Mouse (Mus musculus): ENCODE measurements around the gene Npepps. TPM values are rescaled to one million over a fixed set of nuclear protein-coding genes. Genes with fewer than 3 reads are reported as not detected.

Gene Npepps
- polyA plus RNA-seq, 1 experiment from 2014 or later = 87.4 TPM

DNA sequence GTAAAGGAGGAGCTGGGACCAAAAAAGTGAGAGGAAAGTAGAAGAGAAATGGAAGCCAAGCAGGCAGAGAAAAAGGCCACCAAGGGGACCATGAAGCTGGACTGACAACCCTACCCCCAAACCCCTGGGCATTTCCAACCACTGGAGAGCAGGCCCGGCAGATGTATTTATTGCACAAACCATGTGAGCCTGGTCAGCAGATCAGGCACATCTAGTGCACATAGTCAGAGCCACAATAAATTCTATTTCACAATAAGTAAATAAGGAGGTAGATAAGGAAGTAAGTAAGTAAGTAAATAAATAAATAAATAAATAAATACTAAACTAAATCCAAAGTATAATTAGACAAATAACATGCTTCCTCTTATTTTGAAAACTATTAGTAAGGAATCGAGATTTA is 51.0 kb downstream of the Npepps start:
- no peak overlapping the region for H3K9ac ChIP-seq (ENCODE audit: low read length)
- H3K4me3 ChIP-seq (ENCODE audit: low read length) = no peak overlapping the region
- no peaks in the 10 kb centered on the region for H3K27me3 ChIP-seq (ENCODE audit: control insufficient read depth, insufficient read depth, low read length)
- peaks cover 52% of the 10 kb centered on the region for H3K36me3 ChIP-seq (ENCODE audit: control insufficient read depth, insufficient read depth)
- no peaks in the 10 kb centered on the region for H3K9me3 ChIP-seq (replicated peaks; ENCODE audit: control insufficient read depth, low read length)
- H3K4me2 ChIP-seq (ENCODE audit: low read depth, low read length) = no peak overlapping the region
- WGBS = 87% methylated on average over 2 of the region's 2 CpGs
- H3K4me1 ChIP-seq (ENCODE audit: control insufficient read depth, insufficient read depth, low read length) = no peaks in the 10 kb centered on the region
- ATAC-seq (replicated peaks; ENCODE audit: extremely low read depth, insufficient read depth, low FRiP score) = no peak
- H3K27ac ChIP-seq (ENCODE audit: low read length) = no peak overlapping the region

DNA sequence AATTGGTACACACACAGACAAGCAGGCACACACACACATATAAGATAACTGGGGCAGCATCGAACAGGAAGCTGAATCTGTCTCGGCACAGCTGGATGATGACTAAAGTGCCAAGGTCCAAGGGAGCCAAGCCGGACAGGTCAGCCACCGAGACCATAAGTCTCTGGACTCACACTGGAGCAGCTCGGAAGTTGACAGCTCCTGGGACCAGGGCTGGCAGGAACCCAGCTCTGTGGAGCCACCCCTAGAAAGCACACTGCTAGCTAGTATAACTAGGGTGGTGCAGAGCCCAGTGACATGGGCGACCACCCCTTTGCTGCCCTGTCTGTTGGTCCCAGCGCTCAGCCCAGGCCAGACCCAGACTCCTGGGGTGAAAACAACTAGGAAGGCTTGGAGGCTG is 51.5 kb downstream of the Npepps start:
- peaks cover 50% of the 10 kb centered on the region for H3K36me3 ChIP-seq (ENCODE audit: control insufficient read depth, insufficient read depth)
- WGBS = 91% methylated on average over 7 of the region's 7 CpGs
- no peak overlapping the region for H3K27ac ChIP-seq (ENCODE audit: low read length)
- no peak overlapping the region for H3K4me2 ChIP-seq (ENCODE audit: low read depth, low read length)
- H3K9me3 ChIP-seq (replicated peaks; ENCODE audit: control insufficient read depth, low read length) = no peaks in the 10 kb centered on the region
- H3K9ac ChIP-seq (ENCODE audit: low read length) = no peak overlapping the region
- no peak overlapping the region for H3K4me3 ChIP-seq (ENCODE audit: low read length)
- H3K27me3 ChIP-seq (ENCODE audit: control insufficient read depth, insufficient read depth, low read length) = no peaks in the 10 kb centered on the region
- ATAC-seq (replicated peaks; ENCODE audit: extremely low read depth, insufficient read depth, low FRiP score) = no peak
- H3K4me1 ChIP-seq (ENCODE audit: control insufficient read depth, insufficient read depth, low read length) = no peaks in the 10 kb centered on the region

DNA sequence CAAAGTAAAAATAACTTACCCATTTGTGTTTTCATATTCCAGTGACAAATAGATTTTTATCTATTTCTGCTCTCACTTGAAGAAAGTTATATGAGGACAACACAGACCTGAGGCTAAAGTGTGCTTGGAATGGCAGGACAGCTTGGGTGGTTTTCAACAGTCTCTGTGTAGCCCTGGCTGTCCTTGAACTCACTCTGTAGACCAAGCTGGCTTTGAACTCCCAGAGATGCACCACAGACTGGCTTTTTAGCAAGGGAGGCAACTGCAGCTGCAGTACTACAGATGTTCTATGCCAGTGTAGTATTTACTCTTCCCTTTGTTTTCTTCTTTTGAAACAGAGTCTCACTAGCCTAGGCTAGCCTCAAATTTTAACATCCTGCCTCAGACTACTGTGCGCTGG is 54.3 kb downstream of the Npepps start:
- Histone ChIP-seq H3K4me2 (ENCODE audit: low read depth, low read length) (no peak overlapping the region), H3K4me1 (ENCODE audit: control insufficient read depth, insufficient read depth, low read length) (no peaks in the 10 kb centered on the region), H3K9me3 (replicated peaks; ENCODE audit: control insufficient read depth, low read length) (no peaks in the 10 kb centered on the region), H3K36me3 (ENCODE audit: control insufficient read depth, insufficient read depth) (peaks cover 50% of the 10 kb centered on the region), H3K9ac (ENCODE audit: low read length) (no peak overlapping the region), H3K27ac (ENCODE audit: low read length) (no peak overlapping the region), H3K4me3 (ENCODE audit: low read length) (no peak overlapping the region), H3K27me3 (ENCODE audit: control insufficient read depth, insufficient read depth, low read length) (no peaks in the 10 kb centered on the region)
- WGBS = 95% methylated on average over 1 of the region's 1 CpGs
- no peak for ATAC-seq (replicated peaks; ENCODE audit: extremely low read depth, insufficient read depth, low FRiP score)

DNA sequence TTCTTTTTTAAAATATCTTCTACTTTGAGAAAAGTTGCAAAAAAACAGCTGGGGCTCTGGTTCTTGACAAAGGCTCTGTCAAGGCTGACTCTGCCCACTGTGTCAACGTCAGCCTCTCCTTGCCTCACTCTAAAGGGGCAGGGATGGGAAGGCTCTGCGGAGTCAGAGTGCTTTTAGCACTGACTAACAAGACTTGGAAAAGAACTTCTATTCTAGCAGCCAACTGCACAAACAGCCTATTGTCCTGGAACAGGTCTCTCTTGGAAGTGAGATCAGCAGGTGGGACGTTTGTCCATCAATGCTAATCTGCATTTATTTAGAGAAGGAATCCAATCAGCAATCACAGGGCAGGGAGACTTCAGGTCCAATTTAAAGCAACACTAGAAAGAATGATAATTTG is 57.0 kb downstream of the Npepps start:
- Histone ChIP-seq H3K36me3 (ENCODE audit: control insufficient read depth, insufficient read depth) (peaks cover 38% of the 10 kb centered on the region), H3K27ac (ENCODE audit: low read length) (no peak overlapping the region), H3K9ac (ENCODE audit: low read length) (no peak overlapping the region), H3K4me1 (ENCODE audit: control insufficient read depth, insufficient read depth, low read length) (peaks cover 9% of the 10 kb centered on the region), H3K4me2 (ENCODE audit: low read depth, low read length) (no peak overlapping the region), H3K9me3 (replicated peaks; ENCODE audit: control insufficient read depth, low read length) (no peaks in the 10 kb centered on the region), H3K27me3 (ENCODE audit: control insufficient read depth, insufficient read depth, low read length) (no peaks in the 10 kb centered on the region), H3K4me3 (ENCODE audit: low read length) (no peak overlapping the region)
- no peak for ATAC-seq (replicated peaks; ENCODE audit: extremely low read depth, insufficient read depth, low FRiP score)
- WGBS = 70% methylated on average over 3 of the region's 3 CpGs

DNA sequence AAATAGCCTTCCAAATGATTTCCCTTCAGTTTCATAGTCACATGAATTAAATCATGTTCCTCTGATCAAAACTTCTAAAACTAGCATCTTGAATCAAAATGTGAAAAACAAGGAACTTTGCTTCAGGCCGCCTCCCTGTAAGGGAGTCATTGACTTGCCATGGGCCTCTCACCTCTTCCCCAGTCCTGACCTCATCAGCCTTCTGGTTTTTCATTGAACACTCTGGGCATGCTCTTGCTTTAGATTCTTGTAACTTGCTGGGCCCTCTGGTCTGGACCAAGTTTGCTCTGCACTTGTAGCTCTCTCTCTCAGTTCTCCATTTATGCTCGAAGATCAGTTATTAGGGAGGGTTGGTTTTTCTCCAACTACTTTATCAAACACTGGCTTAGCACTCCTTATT is 58.8 kb downstream of the Npepps start:
- peaks cover 9% of the 10 kb centered on the region for H3K4me1 ChIP-seq (ENCODE audit: control insufficient read depth, insufficient read depth, low read length)
- no peaks in the 10 kb centered on the region for H3K27me3 ChIP-seq (ENCODE audit: control insufficient read depth, insufficient read depth, low read length)
- H3K36me3 ChIP-seq (ENCODE audit: control insufficient read depth, insufficient read depth) = peaks cover 48% of the 10 kb centered on the region
- no peak overlapping the region for H3K4me3 ChIP-seq (ENCODE audit: low read length)
- ATAC-seq (replicated peaks; ENCODE audit: extremely low read depth, insufficient read depth, low FRiP score) = no peak
- H3K9me3 ChIP-seq (replicated peaks; ENCODE audit: control insufficient read depth, low read length) = no peaks in the 10 kb centered on the region
- 97% methylated on average over 2 of the region's 2 CpGs for WGBS
- no peak overlapping the region for H3K9ac ChIP-seq (ENCODE audit: low read length)
- H3K27ac ChIP-seq (ENCODE audit: low read length) = no peak overlapping the region
- no peak overlapping the region for H3K4me2 ChIP-seq (ENCODE audit: low read depth, low read length)

DNA sequence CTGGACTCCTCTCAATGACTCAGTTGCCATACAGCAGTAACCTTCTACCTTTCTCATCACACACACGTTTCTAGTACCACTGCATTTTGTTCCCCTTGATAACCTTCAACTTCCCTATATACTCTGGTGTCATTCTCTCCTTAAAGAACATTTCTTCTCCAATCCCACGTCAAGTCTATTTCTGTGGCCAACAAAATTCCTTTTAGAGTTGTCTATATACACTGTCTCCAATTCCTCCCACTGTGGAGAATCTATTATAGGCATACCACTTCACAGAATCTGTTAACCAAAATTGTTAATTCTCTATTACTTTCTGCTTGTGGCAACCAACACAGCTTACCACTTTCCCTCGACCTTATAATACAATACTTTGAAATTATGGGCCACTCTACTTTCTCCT is 60.2 kb downstream of the Npepps start:
- no peak for ATAC-seq (replicated peaks; ENCODE audit: extremely low read depth, insufficient read depth, low FRiP score)
- H3K27me3 ChIP-seq (ENCODE audit: control insufficient read depth, insufficient read depth, low read length) = no peaks in the 10 kb centered on the region
- no peak overlapping the region for H3K27ac ChIP-seq (ENCODE audit: low read length)
- WGBS = 55% methylated on average over 3 of the region's 3 CpGs
- no peak overlapping the region for H3K4me3 ChIP-seq (ENCODE audit: low read length)
- no peaks in the 10 kb centered on the region for H3K9me3 ChIP-seq (replicated peaks; ENCODE audit: control insufficient read depth, low read length)
- H3K9ac ChIP-seq (ENCODE audit: low read length) = no peak overlapping the region
- H3K4me2 ChIP-seq (ENCODE audit: low read depth, low read length) = no peak overlapping the region
- peaks cover 9% of the 10 kb centered on the region for H3K4me1 ChIP-seq (ENCODE audit: control insufficient read depth, insufficient read depth, low read length)
- peaks cover 55% of the 10 kb centered on the region for H3K36me3 ChIP-seq (ENCODE audit: control insufficient read depth, insufficient read depth)

DNA sequence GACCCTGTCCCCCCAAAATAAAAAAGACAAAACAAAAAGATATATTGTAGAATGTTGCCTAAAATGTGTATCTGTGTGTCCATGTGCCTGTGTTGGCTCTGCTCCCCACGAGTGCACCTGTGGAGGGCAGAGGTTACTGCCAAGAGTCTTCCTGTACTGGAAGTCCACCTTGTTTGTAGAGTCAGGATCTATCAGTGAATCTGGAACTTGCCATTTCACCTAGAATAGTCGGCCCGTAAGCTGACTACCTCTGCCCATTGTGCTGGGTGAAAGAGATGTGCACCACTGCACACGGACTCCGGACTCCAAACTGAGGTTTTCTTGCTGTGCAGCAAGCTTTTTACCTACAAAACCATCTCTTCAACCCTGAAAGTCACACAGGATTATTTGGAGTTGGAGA is 66.0 kb downstream of the Npepps start:
- H3K4me2 ChIP-seq (ENCODE audit: low read depth, low read length) = no peak overlapping the region
- whole genome bisulfite sequencing = 96% methylated on average over 5 of the region's 5 CpGs
- no peaks in the 10 kb centered on the region for H3K9me3 ChIP-seq (replicated peaks; ENCODE audit: control insufficient read depth, low read length)
- H3K4me1 ChIP-seq (ENCODE audit: control insufficient read depth, insufficient read depth, low read length) = peaks cover under 1% of the 10 kb centered on the region
- no peak overlapping the region for H3K4me3 ChIP-seq (ENCODE audit: low read length)
- no peak for ATAC-seq (replicated peaks; ENCODE audit: extremely low read depth, insufficient read depth, low FRiP score)
- no peaks in the 10 kb centered on the region for H3K27me3 ChIP-seq (ENCODE audit: control insufficient read depth, insufficient read depth, low read length)
- no peak overlapping the region for H3K9ac ChIP-seq (ENCODE audit: low read length)
- no peak overlapping the region for H3K27ac ChIP-seq (ENCODE audit: low read length)
- peaks cover 74% of the 10 kb centered on the region for H3K36me3 ChIP-seq (ENCODE audit: control insufficient read depth, insufficient read depth)

DNA sequence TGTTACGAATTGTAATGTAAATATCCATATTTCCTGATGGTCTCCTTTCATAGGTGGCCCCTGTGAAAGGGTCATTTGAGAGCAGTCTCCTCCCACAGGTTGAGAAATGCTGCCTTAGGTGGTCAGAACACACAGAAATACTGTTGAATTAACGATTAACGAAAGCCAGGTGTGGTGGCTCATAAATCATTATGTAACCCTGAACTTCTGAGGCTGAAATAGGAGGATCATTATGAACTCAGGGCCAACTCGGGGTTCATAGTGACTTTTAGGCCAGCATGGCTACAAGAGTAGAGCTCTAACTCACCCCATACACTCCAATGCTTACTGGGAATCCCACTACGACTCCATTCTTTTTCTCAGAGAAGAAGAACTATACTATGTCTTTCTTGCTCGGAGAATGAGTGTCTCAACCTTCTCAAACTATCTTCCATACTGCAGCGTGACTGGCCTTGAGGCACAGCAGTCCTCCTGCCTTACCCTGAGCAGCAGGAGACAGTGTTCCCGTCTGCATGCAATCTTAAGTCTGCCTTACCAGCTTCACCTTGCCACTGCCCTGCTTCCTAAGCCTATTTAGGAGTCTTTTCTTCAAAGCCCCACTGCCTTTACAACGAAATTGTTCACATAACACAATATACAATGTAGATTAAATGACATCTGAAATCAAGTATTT is 69.6 kb downstream of the Npepps start:
- ATAC-seq (replicated peaks; ENCODE audit: extremely low read depth, insufficient read depth, low FRiP score) = no peak
- no peak overlapping the region for H3K4me2 ChIP-seq (ENCODE audit: low read depth, low read length)
- no peak overlapping the region for H3K27ac ChIP-seq (ENCODE audit: low read length)
- no peak overlapping the region for H3K4me3 ChIP-seq (ENCODE audit: low read length)
- H3K9me3 ChIP-seq (replicated peaks; ENCODE audit: control insufficient read depth, low read length) = no peaks in the 10 kb centered on the region
- peaks cover 3% of the 10 kb centered on the region; the same call in 1 of the 2 replicates for H3K4me1 ChIP-seq (ENCODE audit: control insufficient read depth, insufficient read depth, low read length)
- no peaks in the 10 kb centered on the region for H3K27me3 ChIP-seq (ENCODE audit: control insufficient read depth, insufficient read depth, low read length)
- no peak overlapping the region for H3K9ac ChIP-seq (ENCODE audit: low read length)
- H3K36me3 ChIP-seq (ENCODE audit: control insufficient read depth, insufficient read depth) = peaks cover 64% of the 10 kb centered on the region
- WGBS = 88% methylated on average over 9 of the region's 9 CpGs

DNA sequence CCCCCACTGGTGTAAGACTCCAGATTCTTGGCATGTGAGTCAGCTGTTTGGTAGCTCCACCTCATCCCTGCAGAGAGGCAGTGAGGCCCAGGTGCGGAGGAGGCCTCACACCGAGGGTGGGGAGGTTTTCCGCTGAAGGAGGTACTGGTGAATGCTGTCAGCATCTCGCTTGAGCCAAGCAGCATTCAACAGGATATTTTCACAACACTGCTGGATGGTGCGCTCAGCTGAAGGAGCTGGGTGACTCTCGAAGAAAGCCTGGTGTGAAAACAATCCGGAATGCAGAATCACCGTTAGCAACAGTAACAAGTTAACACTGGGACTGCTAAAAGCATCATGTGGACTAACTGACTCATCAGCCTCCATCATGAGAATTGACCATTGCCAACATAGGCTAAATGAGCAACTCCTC is 73.4 kb downstream of the Npepps start:
- H3K4me1 ChIP-seq (ENCODE audit: control insufficient read depth, insufficient read depth, low read length) = peaks cover 3% of the 10 kb centered on the region; the same call in 1 of the 2 replicates
- peak; percentile 37; the same call in 1 of the 2 replicates for ATAC-seq (replicated peaks; ENCODE audit: extremely low read depth, insufficient read depth, low FRiP score)
- peaks cover 29% of the 10 kb centered on the region for H3K36me3 ChIP-seq (ENCODE audit: control insufficient read depth, insufficient read depth)
- no peak overlapping the region for H3K27ac ChIP-seq (ENCODE audit: low read length)
- no peaks in the 10 kb centered on the region for H3K27me3 ChIP-seq (ENCODE audit: control insufficient read depth, insufficient read depth, low read length)
- H3K9me3 ChIP-seq (replicated peaks; ENCODE audit: control insufficient read depth, low read length) = no peaks in the 10 kb centered on the region
- 36% methylated on average over 8 of the region's 8 CpGs for WGBS
- H3K4me3 ChIP-seq (ENCODE audit: low read length) = no peak overlapping the region
- H3K9ac ChIP-seq (ENCODE audit: low read length) = no peak overlapping the region
- H3K4me2 ChIP-seq (ENCODE audit: low read depth, low read length) = no peak overlapping the region
